Mouse (Mus musculus): ENCODE measurements around the gene Vsig10l. TPM values are rescaled to one million over a fixed set of nuclear protein-coding genes. Genes with fewer than 3 reads are reported as not detected.

Vsig10l gene
- total and polyA plus RNA-seq, 2 experiments from 2014 or later: 29.0 to 40.2 TPM

DNA sequence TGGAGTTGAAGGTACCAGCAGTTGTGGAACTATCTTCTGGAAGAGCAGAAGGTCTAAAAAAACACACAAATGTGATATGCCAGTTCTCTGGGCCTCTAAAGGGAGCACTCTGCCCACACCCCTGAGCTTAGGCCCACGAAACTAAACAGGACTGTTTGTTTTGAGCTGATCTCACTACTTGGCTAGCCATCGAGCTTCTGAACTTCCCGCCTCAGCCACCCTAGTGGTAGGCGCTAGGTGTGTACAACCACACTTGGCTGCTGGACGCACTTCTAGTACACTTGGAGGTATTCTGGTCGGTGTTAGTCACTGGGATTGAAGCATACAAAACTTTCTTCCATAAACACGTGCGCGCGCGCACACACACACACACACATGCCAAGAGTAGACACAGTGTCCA, 11.2 kb upstream of the Vsig10l start:
- Histone ChIP-seq H3K36me3 (ENCODE audit: insufficient read depth, low read length) (peaks cover 10% of the 10 kb centered on the region), H3K4me3 (ENCODE audit: low read depth, low read length) (no peak overlapping the region), H3K9ac (replicated peaks; ENCODE audit: low read length, poor library complexity, severe bottlenecking) (no peak overlapping the region), H3K4me1 (ENCODE audit: insufficient read depth, low read length) (no peaks in the 10 kb centered on the region), H3K27ac (ENCODE audit: low read depth, low read length) (no peak overlapping the region), H3K27me3 (ENCODE audit: insufficient read depth, low read length) (no peaks in the 10 kb centered on the region), H3K4me2 (ENCODE audit: low read depth, low read length, poor library complexity, severe bottlenecking) (no peak overlapping the region), H3K9me3 (ENCODE audit: low read length) (no peaks in the 10 kb centered on the region)
- TF ChIP-seq CTCF (IDR thresholded peaks at IDR 0.05): no peak
- DNase-seq (ENCODE audit: low spot score) (no peak), ATAC-seq (ENCODE audit: low FRiP score) (no peak)
- 98% methylated on average over 11 of the region's 11 CpGs for WGBS

DNA sequence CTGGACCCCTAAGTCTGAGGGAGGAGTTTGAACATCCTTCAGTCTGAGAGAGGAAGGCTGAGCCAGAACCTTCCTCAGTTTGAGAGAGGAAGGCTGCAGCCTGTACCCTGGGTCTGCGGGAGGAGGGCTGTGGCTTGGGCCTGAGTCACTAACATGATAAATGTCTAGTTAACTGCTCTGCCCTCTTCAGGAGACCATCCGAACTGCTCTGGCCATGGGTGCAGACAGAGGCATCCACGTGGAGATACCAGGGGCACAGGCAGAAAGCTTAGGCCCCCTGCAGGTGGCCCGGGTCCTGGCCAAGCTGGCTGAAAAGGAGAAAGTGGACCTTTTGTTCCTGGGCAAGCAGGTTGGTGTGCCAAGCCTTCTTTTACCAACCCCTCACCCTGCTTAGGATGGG, 10.3 kb upstream of the Vsig10l start:
- Histone ChIP-seq H3K9me3 (ENCODE audit: low read length) (no peaks in the 10 kb centered on the region), H3K4me1 (ENCODE audit: insufficient read depth, low read length) (no peaks in the 10 kb centered on the region), H3K27ac (ENCODE audit: low read depth, low read length) (no peak overlapping the region), H3K27me3 (ENCODE audit: insufficient read depth, low read length) (no peaks in the 10 kb centered on the region), H3K4me2 (ENCODE audit: low read depth, low read length, poor library complexity, severe bottlenecking) (no peak overlapping the region), H3K9ac (replicated peaks; ENCODE audit: low read length, poor library complexity, severe bottlenecking) (no peak overlapping the region), H3K4me3 (ENCODE audit: low read depth, low read length) (no peak overlapping the region), H3K36me3 (ENCODE audit: insufficient read depth, low read length) (peaks cover 15% of the 10 kb centered on the region)
- whole genome bisulfite sequencing: 49% methylated on average over 4 of the region's 4 CpGs
- TF ChIP-seq CTCF (IDR thresholded peaks at IDR 0.05): no peak
- no peak for DNase-seq (ENCODE audit: low spot score)
- ATAC-seq (ENCODE audit: low FRiP score): no peak

DNA sequence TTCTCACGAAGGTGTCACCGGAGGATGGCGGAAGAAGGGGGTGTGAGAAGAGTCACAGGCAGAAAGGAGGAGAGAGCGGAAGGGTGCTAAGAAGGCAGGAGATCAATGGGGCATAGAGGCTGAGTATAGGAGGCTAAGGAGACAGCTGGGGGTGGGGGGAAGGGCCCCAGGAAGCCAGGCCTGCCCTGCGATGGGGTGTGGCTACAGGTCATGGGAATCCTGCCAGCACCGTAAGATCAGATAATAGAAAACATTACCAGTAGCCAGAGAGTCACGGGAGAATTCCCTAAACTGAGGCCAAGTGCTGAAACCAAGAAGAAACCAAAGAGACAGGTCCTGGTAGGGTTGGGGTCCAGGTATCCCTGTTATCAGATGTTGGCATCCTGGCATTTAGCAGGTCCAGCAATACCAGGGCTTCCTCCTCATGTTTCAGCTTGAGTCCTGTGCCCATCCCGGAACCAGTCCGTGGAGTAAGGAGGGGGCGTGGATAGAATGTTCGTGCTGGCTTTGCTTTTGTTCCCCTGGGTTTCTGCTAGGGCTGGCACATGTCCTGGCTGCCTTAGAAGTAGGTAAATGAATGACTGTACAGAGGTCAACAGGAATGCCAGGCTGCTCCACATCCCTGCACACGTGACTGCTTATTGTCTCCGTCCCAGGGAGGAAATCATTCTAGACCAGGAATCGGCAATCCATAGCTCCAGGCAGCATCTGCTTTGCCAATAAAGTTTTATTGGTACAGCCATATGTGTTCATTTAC, 9.2 kb upstream of the Vsig10l start:
- H3K36me3 ChIP-seq (ENCODE audit: insufficient read depth, low read length): peaks cover 15% of the 10 kb centered on the region
- DNase-seq (ENCODE audit: low spot score) (no peak), ATAC-seq (ENCODE audit: low FRiP score) (no peak)
- WGBS: 92% methylated on average over 14 of the region's 14 CpGs
- no peaks in the 10 kb centered on the region for H3K27me3 ChIP-seq (ENCODE audit: insufficient read depth, low read length)
- H3K4me1 ChIP-seq (ENCODE audit: insufficient read depth, low read length): no peaks in the 10 kb centered on the region
- no peak overlapping the region for H3K27ac ChIP-seq (ENCODE audit: low read depth, low read length)
- H3K4me2 ChIP-seq (ENCODE audit: low read depth, low read length, poor library complexity, severe bottlenecking): no peak overlapping the region
- H3K9me3 ChIP-seq (ENCODE audit: low read length): no peaks in the 10 kb centered on the region
- TF ChIP-seq CTCF (IDR thresholded peaks at IDR 0.05): no peak
- no peak overlapping the region for H3K9ac ChIP-seq (replicated peaks; ENCODE audit: low read length, poor library complexity, severe bottlenecking)
- H3K4me3 ChIP-seq (ENCODE audit: low read depth, low read length): no peak overlapping the region

DNA sequence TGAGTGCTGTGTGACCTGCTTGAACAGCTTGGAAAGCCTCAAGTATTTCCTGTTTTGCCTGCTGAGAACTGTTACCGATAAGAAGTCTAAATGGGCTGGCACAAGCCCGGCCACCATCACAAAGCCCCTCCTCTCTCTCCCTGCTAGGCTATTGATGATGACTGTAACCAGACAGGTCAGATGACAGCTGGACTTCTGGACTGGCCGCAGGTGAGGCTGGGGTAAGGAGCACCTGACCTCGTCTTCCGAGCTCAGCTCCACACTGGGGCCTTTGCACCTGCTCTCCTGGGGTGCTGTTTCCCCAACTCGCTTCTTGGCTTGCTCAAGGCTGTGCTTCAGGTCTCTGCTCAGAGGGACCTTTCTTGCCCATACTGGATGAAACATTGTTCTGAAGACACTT, 8.6 kb upstream of the Vsig10l start:
- Histone ChIP-seq H3K9me3 (ENCODE audit: low read length) (no peaks in the 10 kb centered on the region), H3K36me3 (ENCODE audit: insufficient read depth, low read length) (peaks cover 15% of the 10 kb centered on the region), H3K27ac (ENCODE audit: low read depth, low read length) (no peak overlapping the region), H3K4me2 (ENCODE audit: low read depth, low read length, poor library complexity, severe bottlenecking) (no peak overlapping the region), H3K9ac (replicated peaks; ENCODE audit: low read length, poor library complexity, severe bottlenecking) (no peak overlapping the region), H3K4me1 (ENCODE audit: insufficient read depth, low read length) (no peaks in the 10 kb centered on the region), H3K27me3 (ENCODE audit: insufficient read depth, low read length) (no peaks in the 10 kb centered on the region), H3K4me3 (ENCODE audit: low read depth, low read length) (no peak overlapping the region)
- no peak for TF ChIP-seq CTCF (IDR thresholded peaks at IDR 0.05)
- WGBS: 93% methylated on average over 6 of the region's 6 CpGs
- ATAC-seq (ENCODE audit: low FRiP score) (no peak), DNase-seq (ENCODE audit: low spot score) (no peak)

DNA sequence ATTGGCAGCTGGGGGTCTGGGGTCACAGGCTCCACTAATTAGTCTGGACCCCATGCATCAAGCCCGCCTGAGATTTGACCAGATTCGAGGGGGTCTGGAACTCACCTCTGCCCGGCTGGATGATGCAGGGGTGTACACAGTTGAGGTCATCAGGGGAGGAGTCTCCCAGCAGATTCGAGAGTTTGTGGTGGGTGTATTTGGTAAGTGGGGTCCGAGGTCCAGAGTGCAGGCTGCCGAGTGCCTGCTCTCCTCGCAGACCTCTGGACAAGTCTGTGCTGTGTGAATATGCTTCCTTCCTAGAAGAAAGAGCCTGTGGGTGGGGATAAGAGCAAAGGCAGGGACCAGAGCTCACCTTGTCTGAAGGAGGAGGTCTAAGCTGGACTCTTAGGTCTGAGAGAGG, 1.0 kb downstream of the Vsig10l start:
- Histone ChIP-seq H3K9me3 (ENCODE audit: low read length) (no peaks in the 10 kb centered on the region), H3K4me1 (ENCODE audit: insufficient read depth, low read length) (no peaks in the 10 kb centered on the region), H3K4me3 (ENCODE audit: low read depth, low read length) (no peak overlapping the region), H3K36me3 (ENCODE audit: insufficient read depth, low read length) (no peaks in the 10 kb centered on the region), H3K27ac (ENCODE audit: low read depth, low read length) (no peak overlapping the region), H3K9ac (replicated peaks; ENCODE audit: low read length, poor library complexity, severe bottlenecking) (no peak overlapping the region), H3K4me2 (ENCODE audit: low read depth, low read length, poor library complexity, severe bottlenecking) (no peak overlapping the region), H3K27me3 (ENCODE audit: insufficient read depth, low read length) (no peaks in the 10 kb centered on the region)
- 83% methylated on average over 7 of the region's 7 CpGs for WGBS
- DNase-seq (ENCODE audit: low spot score) (no peak), ATAC-seq (ENCODE audit: low FRiP score) (no peak)
- no peak for TF ChIP-seq CTCF (IDR thresholded peaks at IDR 0.05)

DNA sequence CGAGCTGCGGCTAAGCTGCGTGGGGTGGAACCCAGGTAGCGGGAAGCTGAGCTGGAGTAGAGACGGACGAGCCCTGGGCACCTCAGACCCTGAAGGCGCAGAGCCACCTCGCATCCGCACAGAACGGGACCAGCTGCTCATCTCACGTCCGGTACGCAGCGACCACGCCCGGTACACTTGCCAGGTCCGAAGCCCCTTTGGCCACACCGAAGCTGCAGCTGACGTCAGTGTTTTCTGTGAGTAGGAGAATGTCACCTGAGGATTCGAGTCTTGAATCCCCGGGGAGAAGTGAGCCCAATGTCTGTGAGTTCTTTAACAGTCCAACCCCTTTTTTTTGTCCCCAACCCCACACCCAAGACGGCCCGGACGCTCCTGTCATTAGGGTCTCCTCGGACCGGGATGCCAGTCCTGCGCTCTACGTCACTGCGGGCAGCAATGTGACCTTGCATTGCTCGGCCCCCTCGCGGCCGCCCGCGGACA, 2.0 kb downstream of the Vsig10l start:
- Histone ChIP-seq H3K4me3 (ENCODE audit: low read depth, low read length) (peak overlapping the region; percentile 48), H3K27ac (ENCODE audit: low read depth, low read length) (peak overlapping the region; percentile 68; the same call in 1 of the 2 replicates), H3K27me3 (ENCODE audit: insufficient read depth, low read length) (no peaks in the 10 kb centered on the region), H3K4me2 (ENCODE audit: low read depth, low read length, poor library complexity, severe bottlenecking) (peak overlapping the region; percentile 89), H3K9me3 (ENCODE audit: low read length) (no peaks in the 10 kb centered on the region), H3K4me1 (ENCODE audit: insufficient read depth, low read length) (no peaks in the 10 kb centered on the region), H3K36me3 (ENCODE audit: insufficient read depth, low read length) (no peaks in the 10 kb centered on the region), H3K9ac (replicated peaks; ENCODE audit: low read length, poor library complexity, severe bottlenecking) (peak overlapping the region; percentile 71)
- WGBS: 6% methylated on average over 34 of the region's 35 CpGs
- no peak; the same call in 1 of the 2 replicates for TF ChIP-seq CTCF (IDR thresholded peaks at IDR 0.05)
- ATAC-seq (ENCODE audit: low FRiP score) (peak; percentile 4), DNase-seq (ENCODE audit: low spot score) (peak; percentile 61)

All from midbrain, postnatal 0 days (tissue).